Mouse (Mus musculus) right cerebral cortex, postnatal 10 days (tissue): ENCODE measurements around the gene 5830473C10Rik.

Experiments
- DNase-seq, 2 experiments: peaks; one replicate each; pipeline ENCODE4 v3.0.0; 2021; ENCODE audit warnings: low spot score in 2 of 2

The 5830473C10Rik gene

GRCm38 (mm10) chr5:90560743-90561142 is at the start of gene 5830473C10Rik:
Gene 5830473C10Rik (plus strand): TSS chr5:90561107.
- no peak for DNase-seq

- DNase-seq: peak in 1 of 2 experiments; percentile 23
Observed at GRCm38 (mm10) chr5:90512288-90512955, 48.5 kb upstream of the 5830473C10Rik start.

- DNase-seq: no peak
Observed at GRCm38 (mm10) chr5:90515561-90515960, 45.3 kb upstream of the 5830473C10Rik start.

GRCm38 (mm10) chr5:90518356-90519100 is 42.4 kb upstream of the 5830473C10Rik start, which contains the start of gene Afm:
Gene Afm (plus strand): TSS chr5:90518932.
- no peak for DNase-seq

GRCm38 (mm10) chr5:90551191-90551590 is 9.7 kb upstream of the 5830473C10Rik start:
- no peak for DNase-seq

- no peak for DNase-seq
Observed at GRCm38 (mm10) chr5:90556052-90556451, 4.9 kb upstream of the 5830473C10Rik start.

- peak in 1 of 2 experiments; percentile 41 for DNase-seq
Observed at GRCm38 (mm10) chr5:90561721-90562275, 891 bp downstream of the 5830473C10Rik start.

- DNase-seq: no peak
Observed at GRCm38 (mm10) chr5:90562880-90563279, 2.0 kb downstream of the 5830473C10Rik start.

- DNase-seq: no peak
Observed at GRCm38 (mm10) chr5:90564161-90564560, 3.3 kb downstream of the 5830473C10Rik start.

GRCm38 (mm10) chr5:90565205-90565604 is 4.3 kb downstream of the 5830473C10Rik start:
- DNase-seq: no peak

GRCm38 (mm10) chr5:90567788-90568187 is 6.9 kb downstream of the 5830473C10Rik start:
- no peak for DNase-seq

GRCm38 (mm10) chr5:90568338-90568737 is 7.4 kb downstream of the 5830473C10Rik start:
- DNase-seq: no peak

GRCm38 (mm10) chr5:90571216-90571615 is 10.3 kb downstream of the 5830473C10Rik start:
- no peak for DNase-seq

GRCm38 (mm10) chr5:90577751-90578150 is 16.8 kb downstream of the 5830473C10Rik start:
- DNase-seq: no peak

GRCm38 (mm10) chr5:90579556-90579955 is 18.6 kb downstream of the 5830473C10Rik start:
- DNase-seq: no peak

- DNase-seq: no peak
Observed at GRCm38 (mm10) chr5:90582179-90582578, 21.3 kb downstream of the 5830473C10Rik start.

- DNase-seq: no peak
Observed at GRCm38 (mm10) chr5:90584799-90585198, 23.9 kb downstream of the 5830473C10Rik start.

GRCm38 (mm10) chr5:90586511-90586910 is 25.6 kb downstream of the 5830473C10Rik start:
- no peak for DNase-seq

- no peak for DNase-seq
Observed at GRCm38 (mm10) chr5:90588104-90588503, 27.2 kb downstream of the 5830473C10Rik start.

GRCm38 (mm10) chr5:90588708-90589595 is 28.0 kb downstream of the 5830473C10Rik start:
- DNase-seq: peak; percentile 84 to 86

GRCm38 (mm10) chr5:90590676-90591075 is 29.8 kb downstream of the 5830473C10Rik start:
- peak in 1 of 2 experiments; percentile 28 for DNase-seq

GRCm38 (mm10) chr5:90591936-90592335 is 31.0 kb downstream of the 5830473C10Rik start:
- DNase-seq: no peak
